Mouse (Mus musculus) hindbrain, embryonic 11.5 days (tissue): ENCODE measurements around the gene Fgf22. TPM values are rescaled to one million over a fixed set of nuclear protein-coding genes. Genes with fewer than 3 reads are reported as not detected.
A peak's percentile ranks its signal among the peaks of the same experiment; 100 is the strongest.

Source experiments
- ATAC-seq: fragments of 200-750 bp; cut with Nextera tagmentation; 2 replicates; pipeline ENCODE4 v1.8.0; 2017; ENCODE audit warnings: mild to moderate bottlenecking, moderate TSS enrichment, moderate library complexity; ENCODE audit not compliant: low FRiP score
- DNase-seq: peaks from one replicate; pipeline ENCODE4 v3.0.0-alpha.2; 2015; ENCODE audit warnings: low spot score
- H3K27ac ChIP-seq: fragments of 300-500 bp; sonication (generic); 2 replicates; pipeline ENCODE4 v1.5.1; 2014; ENCODE audit warnings: mild to moderate bottlenecking, low read depth, low read length
- H3K27me3 ChIP-seq: fragments of 300-500 bp; sonication (generic); 2 replicates; pipeline ENCODE4 v1.6.1; 2014; ENCODE audit warnings: mild to moderate bottlenecking, low read length, moderate library complexity, mixed read lengths; ENCODE audit not compliant: control insufficient read depth, insufficient read depth
- H3K36me3 ChIP-seq: fragments of 300-500 bp; sonication (generic); 2 replicates; pipeline ENCODE4 v1.6.1; 2014; ENCODE audit warnings: mild to moderate bottlenecking, low read length, moderate library complexity, mixed read lengths; ENCODE audit not compliant: control insufficient read depth, insufficient read depth
- H3K4me1 ChIP-seq: fragments of 300-500 bp; sonication (generic); replicated peaks from 2 replicates; pipeline ENCODE4 v1.6.1; 2014; ENCODE audit warnings: low read length, mixed read lengths; ENCODE audit not compliant: control insufficient read depth, insufficient read depth
- H3K4me2 ChIP-seq: fragments of 300-500 bp; sonication (generic); replicated peaks from 2 replicates; pipeline ENCODE4 v1.6.1; 2014; ENCODE audit warnings: mild to moderate bottlenecking, low read depth, low read length
- H3K4me3 ChIP-seq: fragments of 300-500 bp; sonication (generic); 2 replicates; pipeline ENCODE4 v1.5.1; 2014; ENCODE audit warnings: low read depth, low read length
- H3K9ac ChIP-seq: fragments of 300-500 bp; sonication (generic); 2 replicates; pipeline ENCODE4 v1.6.1; 2014; ENCODE audit warnings: low read depth, low read length
- H3K9me3 ChIP-seq: fragments of 300-500 bp; sonication (generic); 2 replicates; pipeline ENCODE4 v1.6.1; 2016; ENCODE audit warnings: low read length; ENCODE audit not compliant: control insufficient read depth
- WGBS: fragments of 180-500 bp; shearing (Covaris S2); extraction: QIAGEN DNeasy Blood & Tissue Kit; methylation state at CpG from one replicate; pipeline ENCODE4 v1.1.7; 2014; 5-methylcytosine and 5-hydroxymethylcytosine counted together
- polyA plus RNA-seq: library from polyadenylated mRNA; unstranded; fragments of >200 nt; fragmentation: Nextera tagmentation; extraction: Ambion mirVana; gene quantifications from 2 replicates; pipeline ENCODE4 v1.2.1, GENCODE M21; 2014

Fgf22 gene
- polyA plus RNA-seq, 1 experiment from 2014 or later, result 0.48 TPM

- no peak overlapping the region for H3K27ac ChIP-seq
- 0 out of 2 replicates have a peak, but pooled peaks cover 4% of the 10 kb centered on the region for H3K36me3 ChIP-seq
- ATAC-seq (no peak), DNase-seq (no peak)
- H3K4me2 ChIP-seq, result no peak overlapping the region
- H3K9ac ChIP-seq, result no peak overlapping the region
- no peak overlapping the region for H3K4me3 ChIP-seq
- 78% methylated on average over 10 of the region's 10 CpGs for WGBS
- peaks cover 28% of the 10 kb centered on the region for H3K4me1 ChIP-seq
- no peaks in the 10 kb centered on the region for H3K27me3 ChIP-seq
- no peaks in the 10 kb centered on the region for H3K9me3 ChIP-seq
Measured at GRCm38 (mm10) chr10:79806972-79807371, 52.1 kb downstream of the Fgf22 start.

- Histone ChIP-seq H3K4me2 (no peak overlapping the region), H3K27me3 (no peaks in the 10 kb centered on the region), H3K27ac (peak overlapping the region; percentile 76), H3K9me3 (no peaks in the 10 kb centered on the region), H3K4me3 (no peak overlapping the region), H3K4me1 (peaks cover 20% of the 10 kb centered on the region), H3K9ac (no peak overlapping the region), H3K36me3 (0 out of 2 replicates have a peak, but pooled peaks cover 4% of the 10 kb centered on the region)
- ATAC-seq (no peak), DNase-seq (no peak)
- 57% methylated on average over 11 of the region's 11 CpGs for WGBS
Measured at GRCm38 (mm10) chr10:79807826-79808225, 53.0 kb downstream of the Fgf22 start.

Other genes starting within 250 kb of the Fgf22 start
- gene Plpp2, start 221.3 kb upstream of the Fgf22 start, polyA plus RNA-seq, result 12.4 and 16.1 TPM in 2 replicates
- 35.4 and 37.8 TPM in 2 replicates for gene Mier2, start 199.9 kb upstream of the Fgf22 start, polyA plus RNA-seq
- gene Theg, start 167.7 kb upstream of the Fgf22 start, polyA plus RNA-seq, result not detected in 2 replicates
- 0.06 and 0.19 TPM in 2 replicates for gene C2cd4c, start 141.1 kb upstream of the Fgf22 start, polyA plus RNA-seq
- gene Shc2, start 117.2 kb upstream of the Fgf22 start, polyA plus RNA-seq, result 11.7 and 12.4 TPM in 2 replicates
- not detected in 2 replicates for gene Odf3l2, start 109.3 kb upstream of the Fgf22 start, polyA plus RNA-seq
- 1.1 and 1.6 TPM in 2 replicates for gene Madcam1, start 90.5 kb upstream of the Fgf22 start, polyA plus RNA-seq
- gene Tpgs1, start 85.7 kb upstream of the Fgf22 start, polyA plus RNA-seq, result 69.6 and 70.8 TPM in 2 replicates
- gene Cdc34, start 72.9 kb upstream of the Fgf22 start, polyA plus RNA-seq, result 153 and 159 TPM in 2 replicates
- gene Gzmm, start 66.1 kb upstream of the Fgf22 start, polyA plus RNA-seq, result 0.42 and 0.73 TPM in 2 replicates
- 595 and 605 TPM in 2 replicates for gene Bsg, start 50.6 kb upstream of the Fgf22 start, polyA plus RNA-seq
- 0.15 and 0.20 TPM in 2 replicates for gene Hcn2, start 38.4 kb upstream of the Fgf22 start, polyA plus RNA-seq
- 23.5 and 26.8 TPM in 2 replicates for gene Polrmt, start 8.5 kb upstream of the Fgf22 start, polyA plus RNA-seq
- 79.4 and 80.5 TPM in 2 replicates for gene Rnf126, start 11.9 kb downstream of the Fgf22 start, polyA plus RNA-seq
- 1.5 TPM in 2 replicates for gene Fstl3, start 22.2 kb downstream of the Fgf22 start, polyA plus RNA-seq
- 0.13 TPM in 1 of 2 replicates, not detected in the other for gene Prss57, start 35.9 kb downstream of the Fgf22 start, polyA plus RNA-seq
- gene Palm, start 38.5 kb downstream of the Fgf22 start, polyA plus RNA-seq, result 129 and 132 TPM in 2 replicates
- gene Misp, start 65.9 kb downstream of the Fgf22 start, polyA plus RNA-seq, result 0.59 and 0.69 TPM in 2 replicates
- 141 and 152 TPM in 2 replicates for gene Ptbp1, start 99.4 kb downstream of the Fgf22 start, polyA plus RNA-seq
- 9.4 and 10.5 TPM in 2 replicates for gene Prtn3, start 119.4 kb downstream of the Fgf22 start, polyA plus RNA-seq
- gene Plppr3, start 119.6 kb downstream of the Fgf22 start, polyA plus RNA-seq, result 129 and 150 TPM in 2 replicates
- 0.67 TPM in 1 of 2 replicates, not detected in the other for gene Elane, start 131.2 kb downstream of the Fgf22 start, polyA plus RNA-seq
- gene Cfd, start 135.8 kb downstream of the Fgf22 start, polyA plus RNA-seq, result not detected in 2 replicates
- gene Med16, start 153.8 kb downstream of the Fgf22 start, polyA plus RNA-seq, result 33.7 and 41.8 TPM in 2 replicates
- 23.6 and 25.3 TPM in 2 replicates for gene Gm26602, start 155.8 kb downstream of the Fgf22 start, polyA plus RNA-seq
- gene Kiss1r, start 161.9 kb downstream of the Fgf22 start, polyA plus RNA-seq, result 0.26 and 0.36 TPM in 2 replicates
- gene R3hdm4, start 166.1 kb downstream of the Fgf22 start, polyA plus RNA-seq, result 131 and 139 TPM in 2 replicates
- gene Arid3a, start 172.0 kb downstream of the Fgf22 start, polyA plus RNA-seq, result 4.9 and 9.0 TPM in 2 replicates
- 94.7 and 102 TPM in 2 replicates for gene Wdr18, start 205.1 kb downstream of the Fgf22 start, polyA plus RNA-seq
- 0.29 and 0.49 TPM in 2 replicates for gene Grin3b, start 215.6 kb downstream of the Fgf22 start, polyA plus RNA-seq
- 14.6 and 16.1 TPM in 2 replicates for gene Tmem259, start 229.3 kb downstream of the Fgf22 start, polyA plus RNA-seq
- gene Cnn2, start 233.5 kb downstream of the Fgf22 start, polyA plus RNA-seq, result 180 and 221 TPM in 2 replicates
- gene Abca7, start 241.4 kb downstream of the Fgf22 start, polyA plus RNA-seq, result 2.6 TPM in 2 replicates